Mouse (Mus musculus): ENCODE data around the gene Tsg101. TPM values are rescaled to one million over a fixed set of nuclear protein-coding genes. Genes with fewer than 3 reads are reported as not detected.

Tsg101 gene
- total RNA-seq, 2 experiments from 2014 or later: 74.0 to 76.5 TPM

- intact Hi-C loops (cut with DNase I): no loop called here
- no peak for DNase-seq (ENCODE audit: low spot score in 2 of 2)
These were observed 78.8 kb downstream of the Tsg101 start, which contains the start of gene Ldha for GRCm38 (mm10) chr7:46840787-46841525. TSS of gene Ldha (plus strand) at chr7:46841475.

GRCm38 (mm10) chr7:46840326-46840725 is 79.4 kb downstream of the Tsg101 start:
- no peak for DNase-seq (ENCODE audit: low spot score in 2 of 2)
- intact Hi-C loops (cut with DNase I): no loop called here

- intact Hi-C loops (cut with DNase I): no loop called here
- DNase-seq (ENCODE audit: low spot score in 2 of 2): no peak
These were observed 79.9 kb downstream of the Tsg101 start for GRCm38 (mm10) chr7:46839861-46840260.

GRCm38 (mm10) chr7:46839446-46839845 is 80.3 kb downstream of the Tsg101 start:
- intact Hi-C loops (cut with DNase I): no loop called here
- no peak for DNase-seq (ENCODE audit: low spot score in 2 of 2)

Other genes with a start within 250 kb of the Tsg101 start
- under 1 TPM; 0.27 to 0.31 TPM for gene Tph1, start 247.4 kb downstream of the Tsg101 start, total RNA-seq (2021)
- gene Saal1, start 209.3 kb downstream of the Tsg101 start, total RNA-seq (2021): 1 to 10 TPM; 7.2 to 8.5 TPM
- gene Saa3, start 204.3 kb downstream of the Tsg101 start, total RNA-seq (2021): not detected
- not detected for gene Saa4, start 187.4 kb downstream of the Tsg101 start, total RNA-seq (2021)
- gene Saa1, start 177.0 kb downstream of the Tsg101 start, total RNA-seq (2021): not detected
- not detected for gene Saa2, start 168.2 kb downstream of the Tsg101 start, total RNA-seq (2021)
- gene Hps5, start 123.9 kb downstream of the Tsg101 start, total RNA-seq (2021): 10 to 100 TPM; 11.4 to 13.7 TPM
- gene Gtf2h1, start 123.9 kb downstream of the Tsg101 start, total RNA-seq (2021): 10 to 100 TPM; 37.0 to 39.3 TPM
- gene Ldha, start 78.5 kb downstream of the Tsg101 start, total RNA-seq (2021): 100 to 1,000 TPM; 497 to 507 TPM
- not detected for gene Ldhc, start 58.8 kb downstream of the Tsg101 start, total RNA-seq (2021)
- 1 to 10 TPM; 9.6 to 10.0 TPM for gene Uevld, start 38.6 kb upstream of the Tsg101 start, total RNA-seq (2021)
- not detected for gene Gm9999, start 63.6 kb upstream of the Tsg101 start, total RNA-seq (2021)
- 10 to 100 TPM; 10.6 to 11.0 TPM for gene Spty2d1, start 88.4 kb upstream of the Tsg101 start, total RNA-seq (2021)
- gene Tmem86a, start 130.6 kb upstream of the Tsg101 start, total RNA-seq (2021): 10 to 100 TPM; 17.4 to 18.8 TPM
- gene Ptpn5, start 213.7 kb upstream of the Tsg101 start, total RNA-seq (2021): 100 to 1,000 TPM; 129 to 131 TPM